ENCODE assay signal across 9 mouse cellular contexts in genomic region chr15:81398189-81398588, GRCm38 (mm10). TPM values are rescaled to one million over a fixed set of nuclear protein-coding genes. Genes with fewer than 3 reads are reported as not detected.
DNase-seq lines count a peak whose midpoint lies in the region; ATAC-seq and TF ChIP-seq lines count a peak whose summit lies in the region.
"Had no signal": no experiment of that assay in that cellular context is flagged by ENCODE, and none has a peak within 500 bp of the region (broad histone marks: within the 10 kb centered on the region; RNA-seq: fewer than 3 reads in every experiment).

No protein-coding gene starts in this region.

- no peaks in the 10 kb centered on the region for H3K9me3 ChIP-seq in heart, embryonic 13.5 days
- no peaks in the 10 kb centered on the region for H3K9me3 ChIP-seq in G1E (replicated peaks)
- H3K9me3 ChIP-seq in hindbrain, embryonic 14.5 days (ENCODE audit: control insufficient read depth, low read length) = no peaks in the 10 kb centered on the region
- no peaks in the 10 kb centered on the region for H3K9me3 ChIP-seq in midbrain, embryonic 12.5 days

- TF ChIP-seq CTCF in G1E (IDR thresholded peaks at IDR 0.05; ENCODE audit: low read depth, low read length) = no peak
- TF ChIP-seq CTCF in cerebellum, adult 2 months (IDR thresholded peaks at IDR 0.05; ENCODE audit: borderline replicate concordance, insufficient read depth, low read depth, low read length) = no peak

- peak overlapping the region; percentile 88 for H3K4me3 ChIP-seq in heart, embryonic 13.5 days
- H3K4me3 ChIP-seq in G1E (ENCODE audit: low read depth, low read length) = peak overlapping the region; percentile 96
- peak overlapping the region; percentile 73 for H3K4me3 ChIP-seq in hindbrain, embryonic 14.5 days (replicated peaks; ENCODE audit: low read length)
- peak overlapping the region; percentile 80 for H3K4me3 ChIP-seq in midbrain, embryonic 12.5 days
- H3K4me3 ChIP-seq in cerebellum, adult 2 months (replicated peaks; ENCODE audit: insufficient read depth, low read depth, low read length) = no peak overlapping the region

- peaks cover 30% of the 10 kb centered on the region for H3K4me1 ChIP-seq in heart, embryonic 13.5 days
- peaks cover 54% of the 10 kb centered on the region for H3K4me1 ChIP-seq in G1E (ENCODE audit: insufficient read depth, low read depth, low read length)
- peaks cover 21% of the 10 kb centered on the region for H3K4me1 ChIP-seq in hindbrain, embryonic 14.5 days (replicated peaks; ENCODE audit: control insufficient read depth, insufficient read depth, low read length)
- peaks cover 29% of the 10 kb centered on the region for H3K4me1 ChIP-seq in midbrain, embryonic 12.5 days
- H3K4me1 ChIP-seq in cerebellum, adult 2 months (ENCODE audit: control insufficient read depth, insufficient read depth, low read length) = peaks cover 2% of the 10 kb centered on the region

- TF ChIP-seq POLR2A in cerebellum, adult 2 months (IDR thresholded peaks at IDR 0.05; ENCODE audit: borderline replicate concordance, insufficient read depth, low read length) = no peak

- no peaks in the 10 kb centered on the region for H3K27me3 ChIP-seq in heart, embryonic 13.5 days (replicated peaks)
- H3K27me3 ChIP-seq in G1E (ENCODE audit: insufficient read depth, low read length) = no peaks in the 10 kb centered on the region
- H3K27me3 ChIP-seq in hindbrain, embryonic 14.5 days (ENCODE audit: control insufficient read depth, insufficient read depth, low read length) = no peaks in the 10 kb centered on the region
- H3K27me3 ChIP-seq in midbrain, embryonic 12.5 days = no peaks in the 10 kb centered on the region
- no peaks in the 10 kb centered on the region for H3K27me3 ChIP-seq in cerebellum, adult 2 months (ENCODE audit: control insufficient read depth, insufficient read depth, low read length)

- H3K9ac ChIP-seq in heart, embryonic 13.5 days = peak overlapping the region; percentile 96
- H3K9ac ChIP-seq in hindbrain, embryonic 14.5 days = peak overlapping the region; percentile 96
- H3K9ac ChIP-seq in midbrain, embryonic 12.5 days (replicated peaks) = peak overlapping the region; percentile 90; the same call in 1 of the 2 replicates

- DNase-seq in heart, adult 8-10 months (ENCODE audit: low spot score) = no peak
- no peak for DNase-seq in G1E (ENCODE audit: low spot score)
- DNase-seq in hindbrain, embryonic 14.5 days (ENCODE audit: low spot score) = no peak
- no peak for DNase-seq in cerebellum, adult 2 months
- DNase-seq in gastrocnemius, adult 8-10 months (ENCODE audit: low spot score in 2 of 2) = no peak
- no peak for DNase-seq in kidney, adult 8-10 months

- peaks cover 2% of the 10 kb centered on the region; the same call in 1 of the 2 replicates for H3K36me3 ChIP-seq in heart, embryonic 13.5 days
- peaks cover 24% of the 10 kb centered on the region for H3K36me3 ChIP-seq in G1E (replicated peaks)
- H3K36me3 ChIP-seq in hindbrain, embryonic 14.5 days (replicated peaks; ENCODE audit: control insufficient read depth, insufficient read depth) = no peaks in the 10 kb centered on the region; the same call in 1 of the 2 replicates
- H3K36me3 ChIP-seq in midbrain, embryonic 12.5 days = 0 out of 2 replicates have a peak, but pooled peaks cover 3% of the 10 kb centered on the region

- no peak for ATAC-seq in heart, embryonic 13.5 days (ENCODE audit: extremely low read depth, insufficient number of reproducible peaks, low FRiP score, low TSS enrichment)
- no peak for ATAC-seq in G1E (ENCODE audit: extremely low read depth, insufficient number of reproducible peaks, low FRiP score, poor library complexity, severe bottlenecking)
- ATAC-seq in hindbrain, embryonic 14.5 days (ENCODE audit: low FRiP score) = no peak
- no peak for ATAC-seq in midbrain, embryonic 12.5 days (ENCODE audit: low FRiP score, low read depth)
- ATAC-seq: CD4-positive, CD25-positive, alpha-beta regulatory T cell, adult 4 months had no signal

- H3K27ac ChIP-seq in heart, embryonic 13.5 days (replicated peaks) = peak overlapping the region; percentile 92; the same call in 1 of the 2 replicates
- no peak overlapping the region for H3K27ac ChIP-seq in hindbrain, embryonic 14.5 days
- H3K27ac ChIP-seq in midbrain, embryonic 12.5 days (replicated peaks) = no peak overlapping the region
- no peak overlapping the region for H3K27ac ChIP-seq in cerebellum, adult 2 months (ENCODE audit: insufficient read depth, low read length)

- peak overlapping the region; percentile 87 for H3K4me2 ChIP-seq in heart, embryonic 13.5 days
- peak overlapping the region; percentile 83 for H3K4me2 ChIP-seq in hindbrain, embryonic 14.5 days (replicated peaks)
- H3K4me2 ChIP-seq in midbrain, embryonic 12.5 days (replicated peaks) = peak overlapping the region; percentile 88

RNA-seq across cellular contexts. Expression of gene St13, which starts 1.7 kb away (rescaled TPM):
- 115 and 125 TPM in 2 replicates for polyA plus RNA-seq in heart, embryonic 13.5 days (2015; fragmentation: Nextera tagmentation; extraction: Ambion mirVana)
- total RNA-seq in heart, adult 8-10 months (2022) = 100 to 1,000 TPM; 102 to 114 (median 104) TPM
- total RNA-seq in G1E (2014; fragmentation: Nextera tagmentation) (222 and 278 TPM in 2 replicates), G1E (2017) (264 and 337 TPM in 2 replicates)
- 311 and 532 TPM in 2 replicates for polyA plus RNA-seq in G1E (2012)
- polyA plus RNA-seq in hindbrain, embryonic 14.5 days (2014; fragmentation: Nextera tagmentation; extraction: Ambion mirVana) = 172 and 185 TPM in 2 replicates
- polyA plus RNA-seq in midbrain, embryonic 12.5 days (2016; fragmentation: Nextera tagmentation; extraction: Ambion mirVana) = 202 and 203 TPM in 2 replicates
- 75.6 and 85.3 TPM in 2 replicates for polyA plus RNA-seq in cerebellum, adult 2 months (2012; rRNA removed)
- 10 to 100 TPM; 82.9 to 93.0 (median 88.0) TPM for total RNA-seq in gastrocnemius, adult 8-10 months (2022)

RNA-seq across cellular contexts. Expression of gene Xpnpep3, which starts 1.7 kb away (rescaled TPM):
- 9.9 and 10.8 TPM in 2 replicates for polyA plus RNA-seq in heart, embryonic 13.5 days (2015; fragmentation: Nextera tagmentation; extraction: Ambion mirVana)
- 10 to 100 TPM; 10.6 to 13.1 (median 12.0) TPM for total RNA-seq in heart, adult 8-10 months (2022)
- total RNA-seq in G1E (2014; fragmentation: Nextera tagmentation) (18.3 and 28.3 TPM in 2 replicates), G1E (2017) (18.8 and 22.9 TPM in 2 replicates)
- polyA plus RNA-seq in G1E (2012) = 0.61 and 0.90 TPM in 2 replicates
- 3.8 and 5.3 TPM in 2 replicates for polyA plus RNA-seq in hindbrain, embryonic 14.5 days (2014; fragmentation: Nextera tagmentation; extraction: Ambion mirVana)
- 11.3 and 12.6 TPM in 2 replicates for polyA plus RNA-seq in midbrain, embryonic 12.5 days (2016; fragmentation: Nextera tagmentation; extraction: Ambion mirVana)
- polyA plus RNA-seq in cerebellum, adult 2 months (2012; rRNA removed) = 7.3 and 9.0 TPM in 2 replicates
- 1 to 10 TPM; 4.6 to 8.1 (median 7.7) TPM for total RNA-seq in gastrocnemius, adult 8-10 months (2022)

RNA-seq across cellular contexts. Expression of gene Dnajb7, which starts 9.9 kb away (rescaled TPM):
- 0.72 and 1.5 TPM in 2 replicates for polyA plus RNA-seq in heart, embryonic 13.5 days (2015; fragmentation: Nextera tagmentation; extraction: Ambion mirVana)
- not detected for total RNA-seq in heart, adult 8-10 months (2022)
- total RNA-seq in G1E (2014; fragmentation: Nextera tagmentation) (not detected in 2 replicates), G1E (2017) (0.49 TPM in 1 of 2 replicates, not detected in the other)
- polyA plus RNA-seq in G1E (2012) = not detected in 2 replicates
- polyA plus RNA-seq in hindbrain, embryonic 14.5 days (2014; fragmentation: Nextera tagmentation; extraction: Ambion mirVana) = 0.39 and 1.1 TPM in 2 replicates
- polyA plus RNA-seq in midbrain, embryonic 12.5 days (2016; fragmentation: Nextera tagmentation; extraction: Ambion mirVana) = 2.4 and 3.3 TPM in 2 replicates
- 0.07 TPM in 1 of 2 replicates, not detected in the other for polyA plus RNA-seq in cerebellum, adult 2 months (2012; rRNA removed)
- not detected for total RNA-seq in gastrocnemius, adult 8-10 months (2022)

RNA-seq across cellular contexts. Expression of gene Slc25a17, which starts 37.6 kb away (rescaled TPM):
- 50.6 and 52.9 TPM in 2 replicates for polyA plus RNA-seq in heart, embryonic 13.5 days (2015; fragmentation: Nextera tagmentation; extraction: Ambion mirVana)
- 10 to 100 TPM; 11.7 to 13.5 (median 12.8) TPM for total RNA-seq in heart, adult 8-10 months (2022)
- total RNA-seq in G1E (2014; fragmentation: Nextera tagmentation) (41.5 and 50.9 TPM in 2 replicates), G1E (2017) (58.2 and 64.8 TPM in 2 replicates)
- polyA plus RNA-seq in G1E (2012) = 1.8 and 2.2 TPM in 2 replicates
- polyA plus RNA-seq in hindbrain, embryonic 14.5 days (2014; fragmentation: Nextera tagmentation; extraction: Ambion mirVana) = 130 and 140 TPM in 2 replicates
- polyA plus RNA-seq in midbrain, embryonic 12.5 days (2016; fragmentation: Nextera tagmentation; extraction: Ambion mirVana) = 108 and 114 TPM in 2 replicates
- polyA plus RNA-seq in cerebellum, adult 2 months (2012; rRNA removed) = 55.8 and 56.0 TPM in 2 replicates
- 1 to 10 TPM; 4.9 to 8.7 (median 7.5) TPM for total RNA-seq in gastrocnemius, adult 8-10 months (2022)
